Mouse (Mus musculus): ENCODE data around the gene Maea. TPM values are rescaled to one million over a fixed set of nuclear protein-coding genes. Genes with fewer than 3 reads are reported as not detected.
"Not testable (repeated sequence)": the region's sequence is repeated elsewhere in the genome, so short reads cannot be mapped to it uniquely, and the experiment has no call there.

The Maea gene
- 10 to 100 TPM; 92.7 to 92.8 TPM for total RNA-seq (2021)

DNA sequence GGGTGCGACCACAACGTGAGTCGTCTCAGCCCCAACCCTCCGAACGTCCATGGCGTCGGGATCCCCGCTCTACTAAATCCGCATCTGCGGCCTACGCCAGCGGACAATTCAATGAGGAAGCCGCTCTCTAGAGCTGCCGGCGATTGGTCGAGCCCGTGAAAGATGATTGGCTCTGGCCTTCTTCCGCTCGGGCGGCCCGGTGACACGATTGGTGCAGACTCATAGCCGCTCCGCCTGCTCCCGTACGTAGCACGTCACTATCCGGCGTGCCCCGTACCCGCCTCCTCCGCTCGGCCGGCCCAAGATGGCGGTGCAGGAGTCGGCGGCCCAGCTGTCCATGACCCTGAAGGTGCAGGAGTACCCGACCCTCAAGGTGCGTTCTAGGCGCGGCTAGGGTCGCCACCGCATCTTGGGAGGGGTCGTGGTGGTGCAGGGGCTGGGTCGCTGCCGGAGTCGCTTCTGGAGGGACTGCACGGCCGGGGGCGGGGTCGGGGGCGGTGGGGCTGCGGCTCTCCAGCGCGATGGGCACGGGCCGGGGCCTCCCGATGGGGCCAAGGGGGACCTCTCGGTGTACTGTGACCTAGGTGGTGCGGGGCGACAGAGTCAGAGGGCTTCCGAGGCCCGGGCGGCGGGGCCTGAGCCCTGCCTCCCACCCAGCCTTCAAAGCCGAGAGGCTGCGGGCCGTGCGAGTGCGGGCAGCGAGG is at the start of gene Maea:
Gene Maea, plus strand, starts transcription at position 237 of the 704 bp plus-strand sequence.
- intact Hi-C loops (cut with DNase I) = loop anchor here (5.0 kb wide), 1 partner anchor 58 kb away; no protein-coding TSS in a partner anchor
- peak; percentile 95 for DNase-seq (ENCODE audit: low spot score)

DNA sequence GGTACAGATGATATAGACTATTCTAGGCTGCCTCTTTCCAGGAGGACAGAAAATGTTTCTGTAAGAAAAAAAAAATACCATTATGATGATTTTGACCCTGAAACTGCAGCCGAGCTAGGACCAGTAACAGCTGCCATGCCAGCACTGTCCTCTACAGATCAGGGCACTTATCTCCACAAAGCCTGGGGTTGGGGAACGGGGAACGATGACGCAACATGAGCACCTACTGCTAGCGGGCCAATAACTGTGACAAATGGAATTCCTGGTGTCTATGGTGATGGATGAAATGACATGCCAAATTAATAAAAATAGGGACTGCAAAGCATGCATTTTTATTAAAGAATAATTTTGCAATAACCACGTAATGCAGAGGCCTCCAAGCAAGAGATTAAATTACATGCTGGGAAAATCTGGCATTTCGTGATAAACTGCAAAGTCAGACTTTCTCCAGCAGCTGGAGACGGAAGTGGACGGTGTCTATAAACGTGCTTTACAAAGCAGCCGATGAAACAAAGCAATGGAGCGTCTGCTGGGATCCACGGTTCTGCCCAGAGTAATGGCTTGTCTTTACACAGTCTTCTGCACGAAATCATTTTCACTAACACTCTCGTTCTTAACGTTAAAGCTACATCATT is 41.4 kb upstream of the Maea start:
- DNase-seq (ENCODE audit: low spot score) = no peak
- intact Hi-C loops (cut with DNase I) = no loop called here

- DNase-seq (ENCODE audit: low spot score) = no peak
- intact Hi-C loops (cut with DNase I) = loop anchor here (5.0 kb wide), 1 partner anchor 95 kb away; no protein-coding TSS in a partner anchor
Measured at GRCm38 (mm10) chr5:33297164-33297563, 38.1 kb upstream of the Maea start.

GRCm38 (mm10) chr5:33301801-33302200 is 33.5 kb upstream of the Maea start:
- no peak for DNase-seq (ENCODE audit: low spot score)
- intact Hi-C loops (cut with DNase I) = no loop called here

DNA sequence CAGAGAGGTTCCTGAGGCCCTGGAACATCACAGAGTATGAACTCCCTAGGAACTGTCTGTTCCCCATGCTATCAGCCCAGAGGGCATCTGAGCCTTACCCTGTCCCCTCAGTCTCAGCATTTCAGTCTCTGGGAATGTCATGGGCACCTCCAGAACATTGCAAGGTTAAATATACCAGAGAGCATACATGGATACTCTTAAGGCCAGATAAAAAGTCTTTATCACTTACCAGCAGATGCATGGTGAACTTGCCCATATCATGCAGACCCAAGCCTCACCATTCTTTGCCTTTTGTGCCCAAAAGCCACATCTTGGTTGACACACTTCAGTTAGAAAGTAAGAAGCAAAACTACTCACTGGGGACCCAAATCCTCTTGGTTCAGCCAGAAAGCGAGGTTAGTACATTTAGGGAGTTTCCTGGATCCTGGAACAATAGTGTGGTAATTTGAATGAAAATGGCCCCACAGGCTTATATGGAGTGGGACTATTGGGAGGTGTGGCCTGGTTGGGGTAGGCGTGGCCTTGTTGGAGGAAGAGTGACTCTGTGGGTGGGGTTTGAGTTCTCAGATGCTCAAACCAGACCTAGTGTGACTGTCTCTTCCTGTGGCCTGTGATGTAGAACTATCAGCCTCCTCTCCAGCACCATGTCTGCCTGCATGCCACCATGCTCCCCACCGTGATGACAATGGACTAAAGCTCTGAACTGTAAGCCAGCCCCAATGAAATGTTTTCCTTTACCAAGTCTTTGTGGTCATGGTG is 24.4 kb upstream of the Maea start:
- no peak for DNase-seq (ENCODE audit: low spot score)
- intact Hi-C loops (cut with DNase I) = no loop called here

GRCm38 (mm10) chr5:33312192-33312591 is 23.1 kb upstream of the Maea start:
- intact Hi-C loops (cut with DNase I) = no loop called here
- DNase-seq (ENCODE audit: low spot score) = no peak

DNA sequence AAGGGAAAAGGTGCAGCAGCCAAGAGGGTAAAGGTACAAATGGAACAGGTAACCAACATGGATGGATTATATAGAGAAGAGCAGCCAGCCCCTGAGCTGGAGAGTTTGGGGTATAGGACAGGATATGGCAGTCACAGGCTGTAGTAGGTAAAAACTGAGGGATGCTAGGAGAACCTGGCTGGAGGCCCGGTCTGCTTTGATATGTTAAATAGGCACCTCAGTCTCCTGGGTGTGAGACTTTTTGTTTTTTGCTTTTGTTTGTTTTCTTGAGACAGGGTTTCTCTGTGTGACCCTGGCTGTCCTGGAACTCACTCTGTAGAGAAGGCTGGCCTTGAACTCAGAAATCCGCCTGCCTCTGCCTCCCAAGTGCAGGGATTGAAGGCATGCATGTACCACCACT is 10.8 kb upstream of the Maea start:
- no peak for DNase-seq (ENCODE audit: low spot score)
- intact Hi-C loops (cut with DNase I) = no loop called here

GRCm38 (mm10) chr5:33334381-33335272 is 682 bp upstream of the Maea start:
- no peak for DNase-seq (ENCODE audit: low spot score)
- intact Hi-C loops (cut with DNase I) = loop anchor here (1.0 to 5.0 kb wide), 2 partner anchors 44 to 57 kb away; partner anchors contain the start of gene Uvssa

DNA sequence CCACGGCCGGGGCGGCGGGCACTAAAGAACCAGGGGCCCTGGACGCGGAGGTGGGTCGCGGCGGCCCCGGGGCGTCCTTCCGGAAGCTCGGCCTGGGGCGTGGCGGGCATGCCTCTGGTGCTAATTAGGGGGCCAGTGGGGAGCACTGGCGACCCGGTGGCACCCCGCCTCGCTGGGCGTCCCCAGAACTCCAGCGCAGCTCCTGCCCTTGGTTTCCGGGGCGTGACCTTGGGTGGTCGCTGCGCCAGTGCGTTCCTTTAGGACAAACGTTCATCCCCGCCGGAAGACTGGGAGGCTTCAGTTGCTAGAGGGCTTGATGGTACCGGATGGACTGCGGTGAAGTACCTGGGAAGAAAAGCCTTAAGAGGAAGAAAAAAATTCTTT is 660 bp downstream of the Maea start:
- intact Hi-C loops (cut with DNase I) = loop anchor here (5.0 kb wide), 1 partner anchor 59 kb away; no protein-coding TSS in a partner anchor
- peak; percentile 5 for DNase-seq (ENCODE audit: low spot score)

DNA sequence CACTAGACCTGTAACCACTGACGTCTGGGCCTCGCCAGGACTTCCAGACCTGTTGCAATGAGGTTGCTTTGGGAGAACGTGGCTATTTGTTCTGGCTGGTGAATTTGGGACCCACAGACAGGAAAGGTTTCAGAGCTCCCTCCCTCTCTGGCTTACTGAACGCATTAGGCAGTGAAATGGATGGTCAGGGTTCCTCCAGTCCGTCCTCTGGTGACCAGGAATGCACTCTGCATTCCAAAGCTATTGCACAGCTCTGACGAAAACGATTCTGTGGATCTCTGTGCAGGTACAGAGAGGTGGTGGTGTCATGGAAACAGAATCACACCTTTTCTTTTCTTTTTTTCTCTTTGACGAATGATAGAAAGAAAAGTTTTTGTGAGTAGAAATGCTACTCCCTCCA is 1.9 kb downstream of the Maea start:
- no peak for DNase-seq (ENCODE audit: low spot score)
- intact Hi-C loops (cut with DNase I) = loop anchor here (5.0 kb wide), 1 partner anchor 60 kb away; no protein-coding TSS in a partner anchor

- intact Hi-C loops (cut with DNase I) = no loop called here
Measured at GRCm38 (mm10) chr5:33341165-33341564, 5.9 kb downstream of the Maea start.

GRCm38 (mm10) chr5:33342248-33342647 is 6.9 kb downstream of the Maea start:
- intact Hi-C loops (cut with DNase I) = not testable (repeated sequence)

More at GRCm38 (mm10) chr5:33341165-33341564, 5.9 kb downstream of the Maea start:
- DNase-seq (ENCODE audit: low spot score) = no peak

DNA sequence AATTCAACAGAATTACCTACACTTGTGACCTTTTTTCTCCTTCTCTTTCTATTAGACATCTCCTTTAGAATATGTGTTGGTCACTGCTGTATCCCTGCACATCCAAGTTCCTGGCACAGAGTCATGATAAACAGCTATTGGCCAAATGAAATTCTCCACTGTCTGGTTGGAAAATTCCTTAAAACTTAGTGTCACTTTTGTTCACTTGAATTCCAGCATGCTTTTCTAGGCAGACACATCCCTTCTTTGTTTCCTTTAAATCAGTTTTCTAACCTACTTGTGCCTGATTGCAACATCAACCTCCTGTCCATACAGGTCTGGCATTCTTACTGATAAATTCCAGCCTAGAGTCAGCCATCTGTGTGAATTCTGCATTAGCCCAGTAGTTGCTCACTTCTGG is 7.5 kb downstream of the Maea start:
- intact Hi-C loops (cut with DNase I) = no loop called here
- no peak for DNase-seq (ENCODE audit: low spot score)

More at GRCm38 (mm10) chr5:33342248-33342647, 6.9 kb downstream of the Maea start:
- DNase-seq (ENCODE audit: low spot score) = not testable (repeated sequence)

DNA sequence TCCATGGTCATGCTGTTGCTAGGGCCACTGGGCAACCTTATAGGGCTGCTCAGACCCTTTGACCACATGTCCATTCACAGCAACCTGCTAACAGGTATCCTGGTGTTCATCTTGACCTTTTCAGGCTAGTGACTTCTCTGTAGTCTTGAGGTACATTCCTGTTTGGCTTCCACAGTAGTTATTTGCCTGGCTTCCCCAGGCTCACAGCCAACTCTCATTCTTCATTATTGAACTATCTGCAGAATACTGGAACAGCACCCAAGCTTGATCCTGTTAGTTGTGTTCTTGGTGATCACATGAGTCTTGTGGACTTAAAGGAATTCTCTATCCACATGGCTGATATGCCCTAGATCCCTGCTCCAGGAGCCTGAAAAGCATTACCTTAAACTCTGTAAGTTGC is 8.3 kb downstream of the Maea start:
- no peak for DNase-seq (ENCODE audit: low spot score)
- intact Hi-C loops (cut with DNase I) = no loop called here

DNA sequence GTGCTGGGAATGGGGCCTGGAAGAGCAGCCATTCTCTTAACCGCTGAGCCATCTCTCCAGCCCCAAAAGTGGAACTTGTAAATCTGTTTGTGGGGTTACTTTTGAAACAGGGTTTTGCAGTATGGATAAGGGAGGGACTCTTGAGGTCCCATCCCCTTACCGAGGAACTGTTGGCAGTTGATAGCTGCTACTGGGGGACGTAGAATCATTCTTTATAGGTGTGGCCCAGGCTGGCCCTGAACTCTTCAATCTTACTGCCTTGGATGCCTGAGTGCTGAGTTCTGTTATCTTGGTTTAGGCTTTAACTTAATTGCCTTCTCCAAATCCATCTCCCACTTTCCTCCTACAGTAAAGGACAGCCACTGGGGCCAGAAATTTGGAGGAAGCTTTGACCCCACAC is 8.8 kb downstream of the Maea start:
- intact Hi-C loops (cut with DNase I) = no loop called here
- DNase-seq (ENCODE audit: low spot score) = no peak

DNA sequence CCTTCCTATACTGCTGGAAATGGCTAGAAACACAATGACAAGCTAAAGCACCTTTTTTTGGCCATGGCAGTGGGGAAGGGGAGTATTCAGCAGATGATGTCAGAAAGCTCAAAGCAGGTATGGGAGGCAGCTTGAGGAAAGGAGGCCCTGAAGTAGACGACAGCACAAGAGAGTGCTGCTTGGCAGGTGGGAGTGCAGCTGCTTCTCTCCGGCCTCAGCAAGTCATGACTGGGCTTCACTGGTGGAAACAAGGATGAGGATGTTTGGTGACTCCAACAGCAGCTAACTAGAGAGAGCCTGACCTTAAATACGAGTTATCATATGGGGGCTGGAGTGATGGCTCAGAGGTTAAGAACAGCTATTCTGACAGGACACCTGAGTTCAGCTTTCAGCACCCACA is 12.3 kb downstream of the Maea start:
- DNase-seq (ENCODE audit: low spot score) = no peak

GRCm38 (mm10) chr5:33349205-33349604 is 13.9 kb downstream of the Maea start:
- no peak for DNase-seq (ENCODE audit: low spot score)
- intact Hi-C loops (cut with DNase I) = no loop called here

More for the DNA sequence above, 12.3 kb downstream of the Maea start:
- intact Hi-C loops (cut with DNase I) = no loop called here

DNA sequence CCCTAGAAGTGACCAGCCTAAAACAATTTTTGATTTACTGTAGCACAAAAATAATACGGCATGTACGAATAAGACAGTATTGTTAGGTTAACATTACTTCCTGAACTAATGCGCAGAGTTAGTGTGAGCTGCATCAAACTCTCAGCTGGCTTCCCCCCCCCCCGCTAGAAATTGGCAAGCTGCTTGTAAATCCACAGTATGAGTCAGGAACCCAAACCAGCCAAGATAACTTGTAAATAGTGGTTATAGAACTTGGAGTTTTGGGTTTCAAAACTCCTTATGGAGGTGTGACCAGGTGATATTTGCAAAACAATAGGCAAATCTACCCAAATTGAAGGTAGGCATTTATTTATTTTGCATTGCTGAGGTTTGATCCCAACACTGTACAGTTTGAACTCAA is 14.4 kb downstream of the Maea start:
- intact Hi-C loops (cut with DNase I) = no loop called here
- DNase-seq (ENCODE audit: low spot score) = no peak

DNA sequence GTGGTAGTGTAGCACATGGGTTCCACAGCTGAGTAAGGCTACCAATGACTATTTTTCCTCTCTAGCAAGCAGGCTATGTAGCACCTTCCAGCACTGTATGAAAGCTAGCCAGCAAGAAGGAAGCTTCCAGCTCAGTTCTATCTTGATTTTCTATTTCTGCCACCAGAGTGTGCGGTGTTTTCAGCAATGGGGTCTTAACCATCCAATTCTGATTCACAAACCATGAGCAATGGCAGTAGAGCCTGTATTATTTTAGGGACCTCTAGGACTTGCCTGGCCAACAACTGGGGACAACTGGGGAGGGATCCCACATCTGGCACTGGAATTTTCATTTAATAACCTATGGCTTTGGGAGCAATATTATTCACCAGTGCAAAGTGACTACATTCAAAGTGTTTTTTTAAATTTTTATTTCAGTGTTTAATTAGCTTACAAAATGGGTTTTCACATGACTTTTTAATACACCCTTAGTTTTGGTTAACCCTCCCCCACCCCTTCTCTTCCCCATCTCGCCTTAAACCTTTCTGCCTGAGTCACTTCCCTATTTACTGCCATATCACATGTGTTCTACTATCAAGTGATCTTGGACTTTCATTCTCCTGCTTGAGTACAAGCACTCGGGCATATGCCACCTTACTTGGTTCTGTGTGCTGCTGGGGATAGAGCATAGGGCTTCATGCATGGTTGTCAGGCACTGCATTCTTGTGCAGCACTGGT is 16.4 kb downstream of the Maea start:
- intact Hi-C loops (cut with DNase I) = no loop called here

More for the DNA sequence above, 16.4 kb downstream of the Maea start:
- DNase-seq (ENCODE audit: low spot score) = no peak

Measured in heart, postnatal 25 days (tissue).